Mouse (Mus musculus): ENCODE results near the gene Mbd6.

Gene Mbd6

GRCm38 (mm10) chr10:127287271-127287935 lies 1.4 kb downstream of the Mbd6 start:
- DNase-seq, result no peak

GRCm38 (mm10) chr10:127286730-127287129 lies 2.1 kb downstream of the Mbd6 start:
- peak; percentile 44 for DNase-seq

- DNase-seq, result no peak
Measured at GRCm38 (mm10) chr10:127286194-127286593, 2.6 kb downstream of the Mbd6 start.

- DNase-seq, result no peak
Measured at GRCm38 (mm10) chr10:127285644-127286043, 3.2 kb downstream of the Mbd6 start.

GRCm38 (mm10) chr10:127284724-127285500 lies 3.9 kb downstream of the Mbd6 start:
- no peak for DNase-seq

- no peak for DNase-seq
Measured at GRCm38 (mm10) chr10:127284105-127284622, 4.7 kb downstream of the Mbd6 start.

GRCm38 (mm10) chr10:127282620-127283215 lies 6.1 kb downstream of the Mbd6 start:
- DNase-seq, result no peak

GRCm38 (mm10) chr10:127281316-127281715 lies 7.5 kb downstream of the Mbd6 start:
- no peak for DNase-seq

GRCm38 (mm10) chr10:127279730-127280129 lies 9.1 kb downstream of the Mbd6 start:
- DNase-seq, result no peak

GRCm38 (mm10) chr10:127274261-127275022 lies 14.4 kb downstream of the Mbd6 start:
- no peak for DNase-seq

GRCm38 (mm10) chr10:127272371-127272770 lies 16.4 kb downstream of the Mbd6 start:
- no peak for DNase-seq

- no peak for DNase-seq
Measured at GRCm38 (mm10) chr10:127269884-127270283, 18.9 kb downstream of the Mbd6 start.

- no peak for DNase-seq
Measured at GRCm38 (mm10) chr10:127269036-127269435, 19.8 kb downstream of the Mbd6 start.

- no peak for DNase-seq
Measured at GRCm38 (mm10) chr10:127268401-127268800, 20.4 kb downstream of the Mbd6 start.

GRCm38 (mm10) chr10:127267318-127267717 lies 21.5 kb downstream of the Mbd6 start:
- DNase-seq, result no peak

- peak; percentile 88 for DNase-seq
Measured at GRCm38 (mm10) chr10:127266112-127267091, 22.4 kb downstream of the Mbd6 start, which contains the start of gene Dctn2. Gene Dctn2, plus strand, starts transcription at chr10:127266368.

- DNase-seq, result no peak
Measured at GRCm38 (mm10) chr10:127265727-127266111, 23.1 kb downstream of the Mbd6 start.

- DNase-seq, result no peak
Measured at GRCm38 (mm10) chr10:127264971-127265370, 23.8 kb downstream of the Mbd6 start.

- no peak for DNase-seq
Measured at GRCm38 (mm10) chr10:127264336-127264735, 24.5 kb downstream of the Mbd6 start.

- no peak for DNase-seq
Measured at GRCm38 (mm10) chr10:127263631-127264030, 25.2 kb downstream of the Mbd6 start.

GRCm38 (mm10) chr10:127262548-127263398 lies 26.0 kb downstream of the Mbd6 start, which contains the start of gene Kif5a:
Gene Kif5a, minus strand, starts transcription at chr10:127263348.
- DNase-seq, result peak; percentile 76
